Mouse (Mus musculus) neural tube, embryonic 13.5 days (tissue): Measurements from ENCODE around the gene Zcchc12. TPM values are rescaled to one million over a fixed set of nuclear protein-coding genes. Genes with fewer than 3 reads are reported as not detected.

Source experiments
- ATAC-seq: fragments of 200-750 bp; cut with Nextera tagmentation; 2 replicates; pipeline ENCODE4 v1.8.0; 2017; ENCODE audit warnings: low read depth, mild to moderate bottlenecking, moderate TSS enrichment, moderate library complexity
- H3K27ac ChIP-seq: fragments of 300-500 bp; sonication (generic); replicated peaks from 2 replicates; pipeline ENCODE4 v1.5.1; 2015; ENCODE audit warnings: moderate library complexity, mild to moderate bottlenecking, inconsistent platforms
- H3K27me3 ChIP-seq: fragments of 300-500 bp; sonication (generic); 2 replicates; pipeline ENCODE4 v1.6.1; 2015; ENCODE audit warnings: mild to moderate bottlenecking, inconsistent platforms
- H3K36me3 ChIP-seq: fragments of 300-500 bp; sonication (generic); 2 replicates; pipeline ENCODE4 v1.6.1; 2015; ENCODE audit warnings: mild to moderate bottlenecking, inconsistent platforms
- H3K4me1 ChIP-seq: fragments of 300-500 bp; sonication (generic); replicated peaks from 2 replicates; pipeline ENCODE4 v1.6.1; 2015; ENCODE audit warnings: inconsistent platforms
- H3K4me2 ChIP-seq: fragments of 300-500 bp; sonication (generic); 2 replicates; pipeline ENCODE4 v1.6.1; 2015; ENCODE audit warnings: inconsistent platforms, mild to moderate bottlenecking, moderate library complexity
- H3K4me3 ChIP-seq: fragments of 300-500 bp; sonication (generic); 2 replicates; pipeline ENCODE4 v1.5.1; 2015; ENCODE audit warnings: mild to moderate bottlenecking, inconsistent platforms
- H3K9ac ChIP-seq: fragments of 300-500 bp; sonication (generic); 2 replicates; pipeline ENCODE4 v1.6.1; 2015; ENCODE audit warnings: moderate library complexity, mild to moderate bottlenecking, inconsistent platforms
- H3K9me3 ChIP-seq: fragments of 300-500 bp; sonication (generic); 2 replicates; pipeline ENCODE4 v1.6.1; 2016; ENCODE audit warnings: inconsistent platforms
- whole genome bisulfite sequencing: fragments of 180-500 bp; shearing (Covaris S2); methylation state at CpG from one replicate; pipeline ENCODE4 v1.1.7; 2015; 5-methylcytosine and 5-hydroxymethylcytosine counted together
- polyA plus RNA-seq: library from polyadenylated mRNA; unstranded; fragments of >200 nt; fragmentation: Nextera tagmentation; extraction: Ambion mirVana; gene quantifications from 2 replicates; pipeline ENCODE4 v1.2.1, GENCODE M21; 2015

Zcchc12 gene
- polyA plus RNA-seq, 1 experiment from 2014 or later: 102 TPM

DNA sequence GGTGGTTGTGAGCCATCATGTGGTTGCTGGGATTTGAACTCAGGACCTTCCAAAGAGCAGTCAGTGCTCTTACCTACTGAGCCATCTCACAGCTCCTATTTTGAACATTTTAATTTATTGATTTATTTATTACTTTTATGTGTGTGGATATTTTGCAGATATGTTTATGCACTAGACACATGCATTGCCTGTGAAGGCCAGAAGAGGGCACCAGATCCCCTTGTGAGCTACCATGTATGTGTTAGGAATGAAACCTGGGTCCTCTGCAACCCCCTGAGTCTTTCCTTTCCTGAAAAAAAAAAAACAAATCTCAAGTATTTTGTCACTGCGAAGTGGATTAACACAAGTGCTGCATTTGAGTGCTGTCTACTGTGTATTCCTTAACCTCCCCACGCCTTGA lies 30.9 kb downstream of the Zcchc12 start:
- Histone ChIP-seq H3K9me3 (no peaks in the 10 kb centered on the region), H3K4me3 (no peak overlapping the region), H3K36me3 (no peaks in the 10 kb centered on the region), H3K9ac (no peak overlapping the region), H3K4me1 (no peaks in the 10 kb centered on the region), H3K4me2 (no peak overlapping the region), H3K27ac (no peak overlapping the region), H3K27me3 (no peaks in the 10 kb centered on the region)
- WGBS: 40% methylated on average over 2 of the region's 2 CpGs
- no peak for ATAC-seq

DNA sequence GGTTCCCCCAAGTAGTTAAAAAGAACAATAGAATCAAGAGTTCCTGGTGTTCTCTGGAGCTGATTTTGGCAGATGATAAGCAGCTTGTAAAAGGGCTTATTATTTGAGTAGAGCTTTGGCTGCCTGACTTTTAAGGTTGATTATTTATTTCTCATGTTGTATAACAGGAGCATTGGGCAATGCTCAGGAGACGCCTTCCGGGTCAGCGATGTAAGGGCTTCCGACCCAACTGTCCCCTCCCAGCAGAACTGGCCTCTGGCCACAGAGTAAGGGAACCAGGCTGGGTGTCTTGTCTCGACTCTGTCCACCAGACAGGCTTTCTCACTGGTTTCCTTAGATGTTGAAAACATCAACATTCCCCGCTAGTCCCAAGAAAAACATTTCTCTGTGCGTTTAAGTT lies 33.2 kb downstream of the Zcchc12 start:
- Histone ChIP-seq H3K4me1 (no peaks in the 10 kb centered on the region), H3K4me2 (no peak overlapping the region), H3K4me3 (no peak overlapping the region), H3K36me3 (no peaks in the 10 kb centered on the region), H3K27ac (no peak overlapping the region), H3K9ac (no peak overlapping the region), H3K9me3 (no peaks in the 10 kb centered on the region), H3K27me3 (no peaks in the 10 kb centered on the region)
- WGBS: 77% methylated on average over 7 of the region's 7 CpGs
- ATAC-seq: no peak

DNA sequence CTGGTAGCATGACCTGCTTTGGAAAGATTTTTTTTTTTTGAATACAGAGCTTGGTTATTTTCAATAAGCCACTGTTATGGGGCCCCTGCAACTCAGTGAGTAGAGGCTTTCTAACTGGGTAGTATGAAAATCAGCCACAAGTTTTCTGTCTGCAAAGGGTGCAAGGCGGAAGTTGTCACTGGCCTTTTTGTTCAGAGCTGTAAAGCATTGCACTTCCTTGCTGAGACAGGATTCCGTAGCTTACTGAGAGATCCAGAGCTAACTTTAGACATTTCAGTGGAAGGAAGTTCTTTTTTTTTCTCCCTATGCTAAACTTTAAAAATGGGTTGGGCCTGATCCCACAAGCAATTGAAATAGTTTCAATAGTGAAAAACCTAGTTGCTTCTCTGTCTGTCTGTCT lies 33.6 kb downstream of the Zcchc12 start:
- Histone ChIP-seq H3K9me3 (no peaks in the 10 kb centered on the region), H3K27me3 (no peaks in the 10 kb centered on the region), H3K4me3 (no peak overlapping the region), H3K27ac (no peak overlapping the region), H3K9ac (no peak overlapping the region), H3K36me3 (no peaks in the 10 kb centered on the region), H3K4me1 (no peaks in the 10 kb centered on the region), H3K4me2 (no peak overlapping the region)
- 66% methylated on average over 2 of the region's 2 CpGs for WGBS
- no peak for ATAC-seq

DNA sequence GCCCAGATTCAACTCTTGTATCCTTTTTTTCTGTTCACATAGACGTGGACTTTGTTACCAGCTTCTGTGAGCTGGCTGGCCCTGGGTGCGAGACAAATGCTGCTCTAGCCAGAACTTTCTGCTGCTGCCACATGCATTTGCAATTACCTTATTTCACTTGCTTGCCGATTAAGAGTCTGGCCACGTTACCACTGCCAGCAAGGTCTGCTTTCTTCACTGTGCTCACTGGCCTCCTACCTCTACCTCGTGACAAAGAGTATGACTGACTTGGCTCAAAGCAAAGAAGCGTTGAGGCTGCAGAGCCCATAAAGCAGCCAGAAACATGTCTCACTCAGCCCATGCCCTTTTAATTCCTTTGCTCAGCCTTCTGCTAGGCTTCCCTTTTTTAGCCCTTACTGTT lies 39.9 kb downstream of the Zcchc12 start:
- no peaks in the 10 kb centered on the region for H3K4me1 ChIP-seq
- no peaks in the 10 kb centered on the region for H3K27me3 ChIP-seq
- no peak for ATAC-seq
- no peak overlapping the region for H3K27ac ChIP-seq
- no peaks in the 10 kb centered on the region for H3K9me3 ChIP-seq
- H3K36me3 ChIP-seq: no peaks in the 10 kb centered on the region
- no peak overlapping the region for H3K4me2 ChIP-seq
- no peak overlapping the region for H3K4me3 ChIP-seq
- H3K9ac ChIP-seq: no peak overlapping the region
- WGBS: 85% methylated on average over 6 of the region's 6 CpGs

Other genes with a start within 250 kb of the Zcchc12 start
- gene Il13ra1, start 83.8 kb upstream of the Zcchc12 start, polyA plus RNA-seq: 4.4 and 6.0 TPM in 2 replicates
- 0.38 and 0.44 TPM in 2 replicates for gene Lonrf3, start 132.4 kb downstream of the Zcchc12 start, polyA plus RNA-seq
- gene Gm6268, start 205.4 kb downstream of the Zcchc12 start, polyA plus RNA-seq: not detected in 2 replicates